Mouse (Mus musculus): ENCODE results near the gene Ugt1a10. TPM values are rescaled to one million over a fixed set of nuclear protein-coding genes. Genes with fewer than 3 reads are reported as not detected.

Gene Ugt1a10
- polyA plus RNA-seq, 1 experiment: not detected

- no peaks in the 10 kb centered on the region; the same call in 1 of the 2 replicates for H3K4me1 ChIP-seq (ENCODE audit: control insufficient read depth, insufficient read depth, low read length)
- no peak overlapping the region for H3K4me3 ChIP-seq (replicated peaks; ENCODE audit: control insufficient read depth, low read depth, low read length)
- WGBS: 51% methylated on average over 2 of the region's 2 CpGs
- H3K27ac ChIP-seq (ENCODE audit: control insufficient read depth, insufficient read depth, low read depth, low read length, poor library complexity): no peak overlapping the region
- TF ChIP-seq CTCF (IDR thresholded peaks at IDR 0.05; ENCODE audit: control insufficient read depth, insufficient read depth, low read length) (no peak), POLR2A (IDR thresholded peaks at IDR 0.05; ENCODE audit: borderline replicate concordance, control insufficient read depth, low read depth, low read length) (no peak)
Measured at GRCm38 (mm10) chr1:88227482-88227881, 172.3 kb downstream of the Ugt1a10 start.

GRCm38 (mm10) chr1:88228121-88228520, 172.9 kb downstream of the Ugt1a10 start:
- TF ChIP-seq CTCF (IDR thresholded peaks at IDR 0.05; ENCODE audit: control insufficient read depth, insufficient read depth, low read length) (no peak), POLR2A (IDR thresholded peaks at IDR 0.05; ENCODE audit: borderline replicate concordance, control insufficient read depth, low read depth, low read length) (no peak)
- WGBS: 66% methylated on average over 7 of the region's 7 CpGs
- Histone ChIP-seq H3K4me1 (ENCODE audit: control insufficient read depth, insufficient read depth, low read length) (no peaks in the 10 kb centered on the region; the same call in 1 of the 2 replicates), H3K27ac (ENCODE audit: control insufficient read depth, insufficient read depth, low read depth, low read length, poor library complexity) (no peak overlapping the region), H3K4me3 (replicated peaks; ENCODE audit: control insufficient read depth, low read depth, low read length) (no peak overlapping the region)

DNA sequence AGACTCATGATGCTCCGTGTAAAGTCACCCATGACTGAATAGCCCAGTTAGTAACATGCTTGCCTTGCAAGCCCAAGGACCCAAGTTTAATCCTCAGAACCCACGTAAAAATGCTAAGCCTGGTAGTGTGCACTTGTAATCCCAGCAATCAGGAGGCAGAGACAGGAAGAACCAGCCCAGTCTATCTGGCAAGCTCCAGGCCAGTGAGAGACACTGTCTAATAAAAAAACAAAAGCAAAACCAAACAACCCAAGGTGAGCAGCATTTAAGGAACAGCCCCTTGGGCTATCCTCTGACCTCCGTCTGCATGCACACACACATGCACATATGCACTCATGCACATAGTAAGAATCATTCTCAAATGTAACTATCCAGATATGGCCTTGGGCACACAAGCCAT, 174.4 kb downstream of the Ugt1a10 start:
- TF ChIP-seq CTCF (IDR thresholded peaks at IDR 0.05; ENCODE audit: control insufficient read depth, insufficient read depth, low read length) (no peak), POLR2A (IDR thresholded peaks at IDR 0.05; ENCODE audit: borderline replicate concordance, control insufficient read depth, low read depth, low read length) (no peak)
- WGBS: 73% methylated on average over 3 of the region's 3 CpGs
- H3K4me1 ChIP-seq (ENCODE audit: control insufficient read depth, insufficient read depth, low read length): no peaks in the 10 kb centered on the region; the same call in 1 of the 2 replicates
- no peak overlapping the region for H3K4me3 ChIP-seq (replicated peaks; ENCODE audit: control insufficient read depth, low read depth, low read length)
- no peak overlapping the region for H3K27ac ChIP-seq (ENCODE audit: control insufficient read depth, insufficient read depth, low read depth, low read length, poor library complexity)

GRCm38 (mm10) chr1:88229986-88230385, 174.8 kb downstream of the Ugt1a10 start:
- Histone ChIP-seq H3K4me1 (ENCODE audit: control insufficient read depth, insufficient read depth, low read length) (no peaks in the 10 kb centered on the region; the same call in 1 of the 2 replicates), H3K27ac (ENCODE audit: control insufficient read depth, insufficient read depth, low read depth, low read length, poor library complexity) (no peak overlapping the region), H3K4me3 (replicated peaks; ENCODE audit: control insufficient read depth, low read depth, low read length) (no peak overlapping the region)
- TF ChIP-seq POLR2A (IDR thresholded peaks at IDR 0.05; ENCODE audit: borderline replicate concordance, control insufficient read depth, low read depth, low read length) (no peak), CTCF (IDR thresholded peaks at IDR 0.05; ENCODE audit: control insufficient read depth, insufficient read depth, low read length) (no peak)
- 78% methylated on average over 5 of the region's 5 CpGs for WGBS

DNA sequence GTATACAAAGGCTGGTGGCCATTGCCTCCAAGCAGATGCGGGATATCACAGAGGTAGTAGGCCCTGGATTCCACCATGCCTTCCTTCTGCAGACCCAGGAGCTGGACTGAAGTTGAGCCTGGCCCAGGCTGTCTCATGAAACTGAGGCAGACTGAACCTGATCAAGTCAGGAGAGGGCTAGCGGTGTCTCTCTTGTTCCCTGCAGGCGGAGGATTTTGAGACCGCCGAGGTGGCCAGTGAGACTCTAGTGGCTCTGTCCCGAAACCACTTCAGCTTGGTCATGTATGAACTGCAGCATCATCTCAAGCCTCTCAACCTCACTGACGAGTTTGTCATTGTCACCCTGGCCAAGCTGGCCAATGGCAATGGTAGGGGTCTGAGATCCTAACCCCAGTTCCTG, 175.2 kb downstream of the Ugt1a10 start:
- Histone ChIP-seq H3K4me3 (replicated peaks; ENCODE audit: control insufficient read depth, low read depth, low read length) (no peak overlapping the region), H3K4me1 (ENCODE audit: control insufficient read depth, insufficient read depth, low read length) (no peaks in the 10 kb centered on the region; the same call in 1 of the 2 replicates), H3K27ac (ENCODE audit: control insufficient read depth, insufficient read depth, low read depth, low read length, poor library complexity) (no peak overlapping the region)
- TF ChIP-seq CTCF (IDR thresholded peaks at IDR 0.05; ENCODE audit: control insufficient read depth, insufficient read depth, low read length): no peak
- no peak for TF ChIP-seq POLR2A (IDR thresholded peaks at IDR 0.05; ENCODE audit: borderline replicate concordance, control insufficient read depth, low read depth, low read length)
- 70% methylated on average over 7 of the region's 7 CpGs for WGBS

DNA sequence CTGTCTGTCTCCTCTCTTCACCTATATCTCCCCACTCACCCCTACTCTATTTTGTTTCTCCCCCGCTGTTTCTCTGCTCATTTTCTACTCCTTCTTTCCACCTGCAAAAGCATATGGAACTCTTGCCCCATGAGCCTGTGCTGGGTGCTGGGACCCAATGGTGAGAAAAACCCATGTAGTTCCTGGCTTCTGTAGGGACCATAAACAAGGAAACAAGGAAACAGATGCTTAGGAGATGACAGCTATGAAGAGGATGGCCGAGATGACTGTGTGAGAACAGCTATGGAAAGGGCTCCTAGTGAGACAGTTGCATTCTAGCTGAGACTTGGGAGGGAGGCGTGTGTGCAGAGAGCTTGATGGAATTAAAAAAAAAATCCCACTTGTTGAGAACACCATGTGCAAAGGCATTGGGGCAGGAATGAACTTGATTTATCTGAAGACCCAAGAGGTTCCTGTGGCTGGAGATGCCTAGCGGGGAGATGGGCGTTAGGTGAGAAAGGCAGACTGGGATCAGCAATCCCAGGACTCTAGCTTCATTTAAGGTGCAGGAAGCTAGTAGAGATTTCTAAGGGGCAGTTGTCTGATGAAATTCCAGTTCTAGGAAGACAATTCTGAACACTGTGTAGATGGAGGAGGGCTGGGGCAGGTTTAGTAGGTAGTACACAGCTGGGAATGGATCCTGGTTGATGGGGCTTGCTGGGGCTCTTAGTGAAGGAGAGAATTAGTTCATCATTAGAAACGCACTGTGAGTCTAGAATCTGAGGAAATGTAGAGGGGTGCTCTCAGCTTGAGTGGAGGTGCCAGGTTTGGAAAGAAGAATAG, 176.0 kb downstream of the Ugt1a10 start:
- TF ChIP-seq CTCF (IDR thresholded peaks at IDR 0.05; ENCODE audit: control insufficient read depth, insufficient read depth, low read length) (no peak), POLR2A (IDR thresholded peaks at IDR 0.05; ENCODE audit: borderline replicate concordance, control insufficient read depth, low read depth, low read length) (no peak)
- Histone ChIP-seq H3K27ac (ENCODE audit: control insufficient read depth, insufficient read depth, low read depth, low read length, poor library complexity) (no peak overlapping the region), H3K4me3 (replicated peaks; ENCODE audit: control insufficient read depth, low read depth, low read length) (no peak overlapping the region), H3K4me1 (ENCODE audit: control insufficient read depth, insufficient read depth, low read length) (no peaks in the 10 kb centered on the region; the same call in 1 of the 2 replicates)
- 73% methylated on average over 6 of the region's 6 CpGs for WGBS

GRCm38 (mm10) chr1:88231803-88232499, 176.8 kb downstream of the Ugt1a10 start:
- 62% methylated on average over 7 of the region's 7 CpGs for WGBS
- Histone ChIP-seq H3K4me3 (replicated peaks; ENCODE audit: control insufficient read depth, low read depth, low read length) (no peak overlapping the region), H3K4me1 (ENCODE audit: control insufficient read depth, insufficient read depth, low read length) (no peaks in the 10 kb centered on the region), H3K27ac (ENCODE audit: control insufficient read depth, insufficient read depth, low read depth, low read length, poor library complexity) (no peak overlapping the region)
- no peak for TF ChIP-seq POLR2A (IDR thresholded peaks at IDR 0.05; ENCODE audit: borderline replicate concordance, control insufficient read depth, low read depth, low read length)
- no peak for TF ChIP-seq CTCF (IDR thresholded peaks at IDR 0.05; ENCODE audit: control insufficient read depth, insufficient read depth, low read length)

DNA sequence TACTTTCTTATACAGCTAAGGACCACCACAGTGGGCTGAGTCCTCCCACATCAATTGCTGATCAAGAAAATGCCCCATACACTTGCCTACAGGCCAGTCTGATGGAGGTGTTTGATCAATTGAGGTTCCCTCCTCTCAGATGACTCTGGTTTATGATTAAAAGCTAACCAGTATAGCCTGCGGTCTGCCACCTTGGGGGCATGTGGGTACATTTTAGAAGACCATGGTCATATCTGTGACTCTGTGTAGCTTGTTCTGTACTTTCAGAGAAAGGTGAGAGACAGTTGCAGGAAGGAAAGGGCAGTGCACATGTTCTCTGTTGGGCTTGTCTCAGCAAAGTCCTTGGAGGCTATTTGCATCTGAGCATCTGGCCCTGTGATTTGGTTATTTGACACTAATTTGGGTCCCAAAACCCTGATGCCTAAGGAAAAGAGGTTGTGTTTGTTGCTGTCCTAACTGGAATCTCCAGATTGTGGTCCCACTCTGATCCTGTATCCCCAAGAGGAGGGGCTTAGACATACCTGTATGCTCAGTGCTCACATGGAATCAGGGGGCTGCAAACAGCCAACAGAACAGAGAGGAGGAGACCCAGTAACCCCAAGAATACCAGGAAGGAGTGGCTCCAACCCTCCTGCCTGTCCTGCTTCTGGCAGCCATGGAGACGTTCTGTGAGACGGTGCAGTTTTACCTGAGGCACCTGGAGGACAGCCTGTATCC, 177.6 kb downstream of the Ugt1a10 start:
- WGBS: 52% methylated on average over 3 of the region's 3 CpGs
- Histone ChIP-seq H3K4me3 (replicated peaks; ENCODE audit: control insufficient read depth, low read depth, low read length) (no peak overlapping the region), H3K27ac (ENCODE audit: control insufficient read depth, insufficient read depth, low read depth, low read length, poor library complexity) (no peak overlapping the region), H3K4me1 (ENCODE audit: control insufficient read depth, insufficient read depth, low read length) (no peaks in the 10 kb centered on the region)
- TF ChIP-seq CTCF (IDR thresholded peaks at IDR 0.05; ENCODE audit: control insufficient read depth, insufficient read depth, low read length) (no peak), POLR2A (IDR thresholded peaks at IDR 0.05; ENCODE audit: borderline replicate concordance, control insufficient read depth, low read depth, low read length) (no peak)

Data from bone marrow, adult 2 months (tissue).